Mouse (Mus musculus): ENCODE measurements around the gene Mical3.

DNA sequence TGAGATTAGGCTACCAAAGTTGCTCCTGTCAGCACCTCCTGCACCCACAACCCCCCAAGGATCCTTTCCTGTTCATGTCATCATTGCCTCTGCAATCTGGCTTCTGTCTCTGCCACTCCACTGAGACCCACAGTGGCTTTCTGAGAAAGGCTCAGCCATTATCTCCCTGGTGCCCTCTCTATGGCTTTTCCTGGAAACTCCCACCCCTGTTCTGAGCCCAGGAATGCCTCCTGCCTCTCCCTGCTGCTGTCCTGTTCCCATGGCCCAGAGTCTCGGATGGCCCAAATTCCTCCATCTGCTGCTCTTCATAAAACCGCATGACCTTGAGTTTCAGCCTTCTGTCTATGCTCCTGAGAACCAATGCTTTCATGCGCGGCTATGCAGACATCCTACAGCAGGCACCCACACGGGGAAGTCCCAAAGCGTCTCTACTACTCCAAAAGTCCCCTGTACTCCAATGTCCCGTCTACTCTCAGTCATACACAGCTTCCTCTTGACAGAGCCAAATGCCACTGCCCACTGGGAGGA, 77.2 kb downstream of the Mical3 start:
- TF ChIP-seq CTCF (IDR thresholded peaks at IDR 0.05; ENCODE audit: low read depth, low read length) = no peak
- no peak for TF ChIP-seq POLR2A (IDR thresholded peaks at IDR 0.05; ENCODE audit: insufficient read depth, low read length)
- no peak for TF ChIP-seq EP300 (IDR thresholded peaks at IDR 0.05; ENCODE audit: insufficient read depth, low read depth, low read length)
